Comparison of ENCODE assay signal across 9 mouse cellular contexts in genomic region chrX:18882088-18882783, GRCm38 (mm10).
DNase-seq lines count a peak whose midpoint lies in the region; ATAC-seq lines count a peak whose summit lies in the region.
"Had no signal": no experiment of that assay in that cellular context is flagged by ENCODE, and none has a peak within 500 bp of the region (broad histone marks: within the 10 kb centered on the region; RNA-seq: fewer than 3 reads in every experiment).

No protein-coding gene starts in this region.

- H3K27me3 ChIP-seq in hindbrain, embryonic 12.5 days, result no peaks in the 10 kb centered on the region
- H3K27me3 ChIP-seq: stomach, embryonic 15.5 days had no signal

- no peaks in the 10 kb centered on the region for H3K79me2 ChIP-seq in macrophage (ENCODE audit: inconsistent target)

- no peak overlapping the region for H3K4me2 ChIP-seq in hindbrain, embryonic 12.5 days (replicated peaks)
- H3K4me2 ChIP-seq: stomach, embryonic 15.5 days had no signal

- no peak overlapping the region for H3K4me3 ChIP-seq in macrophage (ENCODE audit: inconsistent target)
- no peak overlapping the region for H3K4me3 ChIP-seq in hindbrain, embryonic 12.5 days
- H3K4me3 ChIP-seq: stomach, embryonic 15.5 days had no signal

- no peaks in the 10 kb centered on the region for H3K36me3 ChIP-seq in macrophage (ENCODE audit: inconsistent target)
- H3K36me3 ChIP-seq in hindbrain, embryonic 12.5 days, result no peaks in the 10 kb centered on the region
- H3K36me3 ChIP-seq: stomach, embryonic 15.5 days had no signal

- ATAC-seq in hindbrain, embryonic 12.5 days (ENCODE audit: low FRiP score), result no peak

- peak; percentile 9 for DNase-seq in embryo, embryonic 10.5 days (ENCODE audit: low spot score)
- no peak for DNase-seq in embryo, embryonic 11 days
- peak; percentile 8 for DNase-seq in urinary bladder, postnatal 25 days (ENCODE audit: low spot score)
- no peak for DNase-seq in urinary bladder, postnatal 4 days (ENCODE audit: low spot score in 2 of 2)
- peak; percentile 49 to 51 for DNase-seq in kidney, postnatal 4 days
- DNase-seq in T-cell, adult 2 months (ENCODE audit: low spot score), result no peak

- H3K9ac ChIP-seq in hindbrain, embryonic 12.5 days, result no peak overlapping the region
- H3K9ac ChIP-seq: stomach, embryonic 15.5 days had no signal

- H3K27ac ChIP-seq in macrophage, result peak overlapping the region; percentile 46
- H3K27ac ChIP-seq in hindbrain, embryonic 12.5 days, result no peak overlapping the region
- H3K27ac ChIP-seq: stomach, embryonic 15.5 days had no signal

- no peaks in the 10 kb centered on the region for H3K9me3 ChIP-seq in hindbrain, embryonic 12.5 days (replicated peaks)
- H3K9me3 ChIP-seq: stomach, embryonic 15.5 days had no signal

- H3K4me1 ChIP-seq in hindbrain, embryonic 12.5 days, result no peaks in the 10 kb centered on the region
- H3K4me1 ChIP-seq: stomach, embryonic 15.5 days had no signal

- 35% methylated on average over 6 of the region's 8 CpGs for WGBS in macrophage (ENCODE audit: missing documents)
- WGBS in hindbrain, embryonic 12.5 days, result 66% methylated on average over 8 of the region's 8 CpGs

Comparison
In these comparisons a context has a peak if more than half of its experiments do, and no peak if none do; other contexts are left out.
1. DNase-seq: peak in embryo, embryonic 10.5 days (single experiment), urinary bladder, postnatal 25 days (single experiment) and kidney, postnatal 4 days (2 of 2); none in embryo, embryonic 11 days (single experiment), urinary bladder, postnatal 4 days (0 of 2) and T-cell, adult 2 months (single experiment).